Mouse (Mus musculus) kidney, adult 18-20 months (tissue): ENCODE data around the gene Dusp6.
A peak's percentile ranks its signal among the peaks of the same experiment; 100 is the strongest.
"Not testable (repeated sequence)": the region's sequence is repeated elsewhere in the genome, so short reads cannot be mapped to it uniquely, and the experiment has no call there.

ENCODE experiments used
- DNase-seq: peaks from one replicate; pipeline ENCODE4 v3.0.0; 2021

Gene Dusp6

GRCm38 (mm10) chr10:99262867-99263379, at the start of gene Dusp6:
Gene Dusp6, plus strand, starts transcription at chr10:99263231.
- peak; percentile 96 for DNase-seq

DNA sequence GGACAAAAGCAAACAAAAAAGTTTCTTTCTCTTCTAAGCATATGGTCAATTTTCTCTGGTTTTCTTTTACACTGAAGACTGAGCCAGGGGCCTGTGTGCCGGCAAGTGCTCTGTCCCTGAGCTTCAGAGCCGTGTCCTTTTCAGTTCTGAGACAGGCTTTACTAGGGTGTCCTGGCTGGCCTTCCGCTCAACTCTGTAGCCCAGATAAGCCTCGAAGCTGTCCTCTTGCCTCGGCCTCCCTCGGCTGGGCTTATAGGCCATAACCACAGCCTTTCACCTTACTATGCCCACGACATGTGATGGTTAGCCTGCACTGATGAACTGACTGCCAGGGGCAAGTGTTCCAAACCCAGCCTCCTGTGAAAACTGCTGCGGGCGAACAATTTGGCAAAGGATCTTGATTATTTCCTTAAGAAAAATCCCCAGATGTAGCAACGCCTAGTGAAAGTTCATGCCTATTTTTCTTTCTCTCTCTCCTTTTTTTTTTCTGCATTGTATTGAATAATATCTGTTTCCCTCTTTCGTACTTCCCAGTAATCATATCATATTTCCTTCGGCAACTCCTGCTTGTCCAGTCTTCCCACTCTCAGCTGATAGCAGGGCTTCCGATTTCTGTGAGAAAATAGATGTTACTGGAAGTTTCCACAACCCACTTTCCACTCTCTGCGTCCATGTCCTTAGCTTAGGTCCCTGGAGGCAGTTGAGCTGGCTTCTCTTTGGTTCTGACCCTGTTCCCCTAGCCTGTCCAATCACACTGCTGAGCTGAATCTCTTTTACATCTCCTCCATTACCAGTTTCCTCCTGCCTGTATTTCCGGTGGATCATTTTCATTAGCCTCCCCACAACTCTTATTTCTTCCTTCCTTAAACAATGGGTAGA, 48.4 kb upstream of the Dusp6 start:
- DNase-seq: no peak

DNA sequence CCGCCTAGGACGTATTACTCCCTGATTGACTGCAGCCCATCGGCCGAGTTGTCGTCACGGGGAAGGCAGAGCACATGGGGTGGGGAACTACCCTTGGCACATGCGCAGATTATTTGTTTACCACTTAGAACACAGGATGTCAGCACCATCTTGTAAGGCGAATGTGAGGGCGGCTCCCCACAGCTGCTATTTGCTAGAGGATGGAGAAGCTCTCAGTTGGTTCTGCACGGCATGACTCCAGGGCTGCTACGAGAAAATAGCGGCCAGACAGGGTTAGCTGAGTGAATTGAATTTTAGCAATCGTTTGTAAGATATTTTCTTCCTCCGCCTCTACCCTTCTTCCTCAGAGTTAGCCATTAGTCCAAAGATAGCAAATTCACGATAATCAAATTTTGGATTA, 46.5 kb upstream of the Dusp6 start:
- not testable (repeated sequence) for DNase-seq

DNA sequence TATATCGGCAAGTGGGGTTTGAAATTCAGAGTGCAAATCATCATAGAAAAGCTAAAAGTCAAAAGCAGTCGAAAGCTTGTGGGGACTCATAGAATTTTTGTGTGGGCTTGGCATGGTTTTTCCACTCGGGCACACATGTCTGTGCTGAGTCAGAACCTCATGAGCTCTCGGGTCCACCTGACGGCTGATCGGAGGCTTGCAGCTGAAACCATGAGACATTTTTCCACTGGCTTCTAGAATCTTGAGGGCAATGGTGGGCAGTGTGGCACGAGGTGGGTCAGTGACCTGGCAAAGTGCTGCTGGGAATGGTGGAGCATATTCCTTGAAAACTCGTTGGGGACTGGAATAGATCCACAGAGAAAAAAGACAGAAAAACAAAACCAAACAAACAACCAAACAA, 41.5 kb upstream of the Dusp6 start:
- no peak for DNase-seq

DNA sequence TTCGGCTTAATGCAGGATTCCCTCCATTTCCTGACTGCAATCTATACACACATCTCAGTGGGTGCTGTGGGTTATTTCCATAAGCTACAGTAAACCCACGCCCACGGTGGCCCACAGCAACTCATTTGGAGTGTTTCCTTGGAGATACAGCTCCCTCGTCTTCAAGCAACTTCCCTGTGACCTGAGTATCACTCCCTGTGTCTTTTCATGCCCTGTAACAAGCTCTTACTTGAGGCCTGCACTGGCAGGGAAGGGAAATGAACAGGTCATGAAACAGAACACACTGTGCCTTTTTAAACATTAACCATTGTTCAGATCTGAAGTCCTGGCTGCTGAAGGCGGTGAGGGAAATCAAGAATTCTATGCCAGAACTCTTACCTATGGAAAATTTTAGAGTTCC, 40.3 kb upstream of the Dusp6 start:
- DNase-seq: peak; percentile 62

DNA sequence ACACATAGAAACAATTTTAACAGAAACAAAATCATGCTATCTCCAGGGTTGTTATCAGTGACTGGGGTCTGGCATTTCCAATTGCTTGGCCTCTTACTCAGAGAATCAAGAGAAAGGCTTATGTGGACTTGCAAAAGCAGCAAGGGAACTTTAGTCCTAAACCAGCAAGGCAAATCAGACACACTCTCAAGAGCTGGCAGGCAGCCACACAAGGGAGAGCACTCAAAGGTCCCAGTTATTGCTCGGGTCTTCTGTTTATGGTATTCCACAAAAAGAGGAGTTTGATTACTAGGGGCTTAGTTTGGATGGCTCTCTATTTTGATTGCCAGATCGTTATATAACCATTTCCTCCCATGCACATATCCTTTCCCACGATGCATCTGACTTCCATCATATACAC, 38.8 kb upstream of the Dusp6 start:
- peak; percentile 71 for DNase-seq

- DNase-seq: no peak
Measured at GRCm38 (mm10) chr10:99226782-99227181, 36.2 kb upstream of the Dusp6 start.

- DNase-seq: peak; percentile 60
Measured at GRCm38 (mm10) chr10:99227968-99228864, 34.8 kb upstream of the Dusp6 start.

GRCm38 (mm10) chr10:99229031-99229684, 33.9 kb upstream of the Dusp6 start:
- DNase-seq: no peak

GRCm38 (mm10) chr10:99232518-99233227, 30.4 kb upstream of the Dusp6 start:
- peak; percentile 83 for DNase-seq

DNA sequence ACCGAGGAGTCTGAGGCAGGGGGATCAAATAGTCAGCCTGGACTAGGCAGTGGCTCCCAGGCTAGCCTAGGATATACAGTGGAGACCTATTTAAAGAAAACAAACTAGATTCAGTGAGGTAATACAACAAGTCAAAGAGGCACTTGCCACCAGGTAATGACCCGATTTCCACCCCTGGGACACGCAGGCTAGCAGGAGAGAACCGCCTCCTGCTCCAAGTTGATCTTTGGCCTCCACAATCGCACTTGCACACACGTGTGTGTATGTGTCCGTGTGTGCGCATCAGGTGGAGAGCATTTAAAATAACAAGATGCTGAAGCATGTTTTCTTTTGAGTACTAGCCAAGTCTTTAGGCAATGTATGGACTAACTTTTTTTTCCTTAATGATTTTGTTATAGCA, 28.7 kb upstream of the Dusp6 start:
- no peak for DNase-seq

- DNase-seq: no peak
Measured at GRCm38 (mm10) chr10:99235081-99235480, 27.9 kb upstream of the Dusp6 start.

DNA sequence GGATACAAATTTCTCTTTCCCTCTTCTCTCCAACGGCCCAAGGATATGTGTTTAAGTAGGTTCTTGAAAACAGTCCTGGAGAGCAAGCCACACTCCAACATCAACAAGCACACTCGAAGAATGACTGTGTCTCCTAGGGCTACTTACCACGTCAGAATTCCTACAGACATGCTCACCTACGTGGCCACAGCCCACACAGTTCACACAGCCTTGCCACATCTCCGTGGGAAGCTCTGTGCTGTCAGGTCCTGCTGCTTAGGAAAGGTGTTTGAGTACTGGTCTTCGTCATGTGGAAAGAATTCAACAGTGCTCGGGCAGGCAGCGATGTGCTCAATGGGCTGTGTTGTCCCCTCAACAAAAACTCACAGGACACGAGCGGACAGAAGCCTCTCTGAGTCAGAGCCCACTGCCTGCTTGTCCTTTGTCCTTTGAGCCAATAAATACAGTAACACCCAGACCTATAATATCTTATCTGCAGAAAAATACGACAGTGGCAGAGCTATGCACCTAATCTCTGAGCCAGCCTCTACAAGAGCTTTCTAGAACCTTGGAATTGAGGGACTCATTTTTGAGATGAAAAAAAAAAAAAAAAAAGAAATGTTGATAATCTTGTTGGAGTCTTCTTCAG, 25.7 kb upstream of the Dusp6 start:
- DNase-seq: no peak

DNA sequence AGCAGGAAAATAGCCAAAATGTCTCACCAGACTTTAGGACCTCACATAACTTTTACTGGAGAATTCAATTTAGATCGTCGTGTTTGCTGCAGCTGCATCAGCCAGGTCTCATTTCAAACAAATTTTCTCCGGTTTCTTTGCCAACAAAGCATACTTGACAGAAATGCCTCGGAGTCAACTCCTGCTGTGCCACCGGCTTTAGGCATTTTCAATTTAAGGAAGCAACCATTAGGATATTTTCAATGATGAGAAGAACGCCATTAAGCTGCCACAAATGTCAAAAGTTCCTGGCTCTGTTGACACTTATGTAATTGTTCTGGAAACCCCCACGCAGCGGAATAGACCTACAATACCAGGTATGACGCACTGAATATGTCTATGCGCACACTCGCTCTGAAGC, 24.5 kb upstream of the Dusp6 start:
- no peak for DNase-seq

DNA sequence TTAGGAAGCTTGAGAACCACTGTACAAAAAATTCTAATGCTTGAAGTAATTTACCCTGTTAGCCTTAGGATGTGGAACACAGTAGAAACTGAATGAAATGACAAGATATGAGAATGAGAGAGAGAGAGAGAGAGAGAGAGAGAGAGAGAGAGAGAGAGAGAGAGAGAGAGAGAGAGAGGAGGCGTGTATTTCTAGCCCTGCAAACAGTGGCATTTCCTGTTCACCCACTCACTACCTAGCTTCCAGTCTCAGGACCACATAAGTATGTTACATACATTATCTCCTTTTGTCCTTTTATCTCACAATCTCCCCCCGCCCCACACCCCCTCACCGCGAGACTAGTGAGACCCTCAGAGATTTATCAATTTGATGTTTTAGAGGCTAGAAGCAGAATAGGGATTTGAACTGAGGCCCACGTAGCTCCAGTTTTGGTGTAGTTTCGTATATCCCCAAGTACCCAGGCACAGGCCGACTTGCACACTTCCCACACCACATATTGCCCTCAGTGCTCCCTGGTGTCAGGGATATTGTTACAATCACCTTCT, 21.7 kb upstream of the Dusp6 start:
- DNase-seq: no peak

GRCm38 (mm10) chr10:99241829-99242711, 21.0 kb upstream of the Dusp6 start:
- DNase-seq: no peak

- no peak for DNase-seq
Measured at GRCm38 (mm10) chr10:99242721-99243120, 20.3 kb upstream of the Dusp6 start.

GRCm38 (mm10) chr10:99243907-99244489, 19.0 kb upstream of the Dusp6 start:
- DNase-seq: no peak

DNA sequence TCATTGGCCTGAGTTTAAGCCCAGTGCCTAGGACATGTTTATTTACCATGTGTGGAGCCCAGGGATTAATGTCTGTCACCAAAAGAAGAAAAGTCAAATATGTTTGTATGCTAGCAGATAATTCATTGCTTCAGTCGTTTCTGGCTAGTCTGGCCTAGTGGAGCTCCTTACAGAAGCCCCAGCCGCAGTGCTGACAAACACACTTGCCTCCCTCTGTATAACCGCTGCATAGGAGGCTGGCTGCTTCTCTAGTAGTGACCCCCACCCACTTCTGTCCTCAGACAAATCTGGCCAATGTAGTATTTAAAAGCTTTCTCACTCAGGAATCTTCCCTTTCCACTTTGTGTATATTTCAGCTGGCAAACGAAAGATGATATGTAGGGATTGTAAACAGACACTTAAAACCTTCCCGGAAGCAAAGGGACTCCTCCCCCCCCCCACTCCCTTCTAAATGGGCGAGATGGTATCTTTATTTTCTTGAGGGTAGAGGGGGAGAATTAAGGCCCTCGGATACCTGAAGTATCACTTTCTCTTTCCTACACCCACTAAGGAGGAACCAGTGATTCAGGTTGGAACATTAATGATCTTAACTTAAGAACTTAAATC, 18.3 kb upstream of the Dusp6 start:
- DNase-seq: no peak
